Mouse (Mus musculus) lung, postnatal 36 days (tissue): ENCODE results near the gene A730049H05Rik.

Experiments used
- DNase-seq: peaks from one replicate; pipeline ENCODE4 v3.0.0; 2022; ENCODE audit warnings: mixed read lengths

The A730049H05Rik gene

GRCm38 (mm10) chr6:92831106-92831505 lies 14.8 kb downstream of the A730049H05Rik start:
- DNase-seq = no peak

- no peak for DNase-seq
Measured at GRCm38 (mm10) chr6:92842000-92842399, 25.7 kb downstream of the A730049H05Rik start.

GRCm38 (mm10) chr6:92843474-92843873 lies 27.2 kb downstream of the A730049H05Rik start:
- no peak for DNase-seq

GRCm38 (mm10) chr6:92845898-92846297 lies 29.6 kb downstream of the A730049H05Rik start:
- DNase-seq = peak; percentile 17

- no peak for DNase-seq
Measured at GRCm38 (mm10) chr6:92846614-92847013, 30.3 kb downstream of the A730049H05Rik start.

- DNase-seq = no peak
Measured at GRCm38 (mm10) chr6:92849208-92849607, 32.9 kb downstream of the A730049H05Rik start.

- peak; percentile 86 for DNase-seq
Measured at GRCm38 (mm10) chr6:92850250-92850649, 34.0 kb downstream of the A730049H05Rik start.

GRCm38 (mm10) chr6:92854873-92855272 lies 38.6 kb downstream of the A730049H05Rik start:
- peak; percentile 74 for DNase-seq

- DNase-seq = no peak
Measured at GRCm38 (mm10) chr6:92857761-92858160, 41.5 kb downstream of the A730049H05Rik start.

GRCm38 (mm10) chr6:92858721-92859510 lies 42.6 kb downstream of the A730049H05Rik start:
- DNase-seq = no peak

GRCm38 (mm10) chr6:92860285-92860912 lies 44.1 kb downstream of the A730049H05Rik start:
- DNase-seq = no peak

GRCm38 (mm10) chr6:92862599-92862998 lies 46.3 kb downstream of the A730049H05Rik start:
- DNase-seq = no peak

GRCm38 (mm10) chr6:92869089-92869581 lies 52.9 kb downstream of the A730049H05Rik start, which contains the start of gene Gm15737:
TSS of gene Gm15737 (plus strand) at chr6:92869357.
- DNase-seq = peak; percentile 82

GRCm38 (mm10) chr6:92869582-92870219 lies 53.4 kb downstream of the A730049H05Rik start:
- DNase-seq = peak; percentile 32

GRCm38 (mm10) chr6:92871813-92872212 lies 55.5 kb downstream of the A730049H05Rik start:
- peak; percentile 30 for DNase-seq

- no peak for DNase-seq
Measured at GRCm38 (mm10) chr6:92872766-92873165, 56.5 kb downstream of the A730049H05Rik start.

GRCm38 (mm10) chr6:92874854-92875253 lies 58.6 kb downstream of the A730049H05Rik start:
- DNase-seq = peak; percentile 86

- no peak for DNase-seq
Measured at GRCm38 (mm10) chr6:92875340-92875739, 59.1 kb downstream of the A730049H05Rik start.

GRCm38 (mm10) chr6:92876121-92876520 lies 59.8 kb downstream of the A730049H05Rik start:
- DNase-seq = no peak

- no peak for DNase-seq
Measured at GRCm38 (mm10) chr6:92877236-92877635, 61.0 kb downstream of the A730049H05Rik start.

- no peak for DNase-seq
Measured at GRCm38 (mm10) chr6:92878771-92879170, 62.5 kb downstream of the A730049H05Rik start.

GRCm38 (mm10) chr6:92879700-92880265 lies 63.5 kb downstream of the A730049H05Rik start:
- no peak for DNase-seq

GRCm38 (mm10) chr6:92882446-92882845 lies 66.2 kb downstream of the A730049H05Rik start:
- no peak for DNase-seq
